Mouse (Mus musculus): ENCODE results near the gene Dmpk.

- TF ChIP-seq EP300 (IDR thresholded peaks at IDR 0.05; ENCODE audit: low read depth) = no peak
- TF ChIP-seq CTCF (IDR thresholded peaks at IDR 0.05; ENCODE audit: low read depth) = no peak
Measured at GRCm38 (mm10) chr7:19119083-19119482, 35.4 kb downstream of the Dmpk start.

Measured in liver, embryonic 14.5 days (tissue).